Mouse (Mus musculus) hindbrain, embryonic 14.5 days (tissue): ENCODE measurements around the gene Fyb2. TPM values are rescaled to one million over a fixed set of nuclear protein-coding genes. Genes with fewer than 3 reads are reported as not detected.

Source experiments
- ATAC-seq: fragments of 200-750 bp; cut with Nextera tagmentation; 2 replicates; pipeline ENCODE4 v1.8.0; 2017; ENCODE audit warnings: moderate number of reproducible peaks, mild to moderate bottlenecking, moderate TSS enrichment, moderate library complexity; ENCODE audit not compliant: low FRiP score
- DNase-seq: peaks from one replicate; pipeline ENCODE4 v3.0.0-alpha.2; 2015; ENCODE audit warnings: low spot score
- H3K27ac ChIP-seq: fragments of 300-500 bp; sonication (generic); 2 replicates; pipeline ENCODE4 v1.5.1; 2014; ENCODE audit warnings: mild to moderate bottlenecking, moderate library complexity
- H3K27me3 ChIP-seq: fragments of 300-500 bp; sonication (generic); 2 replicates; pipeline ENCODE4 v1.6.1; 2014; ENCODE audit warnings: mild to moderate bottlenecking, low read length, mixed read lengths; ENCODE audit not compliant: control insufficient read depth, insufficient read depth
- H3K36me3 ChIP-seq: fragments of 300-500 bp; sonication (generic); replicated peaks from 2 replicates; pipeline ENCODE4 v1.6.1; 2014; ENCODE audit not compliant: control insufficient read depth, insufficient read depth
- H3K4me1 ChIP-seq: fragments of 300-500 bp; sonication (generic); replicated peaks from 2 replicates; pipeline ENCODE4 v1.6.1; 2014; ENCODE audit warnings: antibody characterized with exemption, low read length, mixed read lengths; ENCODE audit not compliant: control insufficient read depth, insufficient read depth
- H3K4me2 ChIP-seq: fragments of 300-500 bp; sonication (generic); replicated peaks from 2 replicates; pipeline ENCODE4 v1.6.1; 2014; ENCODE audit warnings: mild to moderate bottlenecking, moderate library complexity
- H3K4me3 ChIP-seq: fragments of 300-500 bp; sonication (generic); replicated peaks from 2 replicates; pipeline ENCODE4 v1.5.1; 2014; ENCODE audit warnings: mild to moderate bottlenecking, low read length
- H3K9ac ChIP-seq: fragments of 300-500 bp; sonication (generic); 2 replicates; pipeline ENCODE4 v1.6.1; 2014
- H3K9me3 ChIP-seq: fragments of 300-500 bp; sonication (generic); 2 replicates; pipeline ENCODE4 v1.6.1; 2016; ENCODE audit warnings: low read length; ENCODE audit not compliant: control insufficient read depth
- WGBS: fragments of 180-500 bp; shearing (Covaris S2); extraction: QIAGEN DNeasy Blood & Tissue Kit; methylation state at CpG from one replicate; pipeline ENCODE4 v1.1.7; 2014; 5-methylcytosine and 5-hydroxymethylcytosine counted together
- polyA plus RNA-seq: library from polyadenylated mRNA; unstranded; fragments of >200 nt; fragmentation: Nextera tagmentation; extraction: Ambion mirVana; gene quantifications from 2 replicates; pipeline ENCODE4 v1.2.1, GENCODE M21; 2014

The Fyb2 gene
- polyA plus RNA-seq, result 0.13 and 0.29 TPM in 2 replicates

- Histone ChIP-seq H3K4me3 (no peak within 1 kb of the TSS), H3K27ac (no peak within 1 kb of the TSS), H3K36me3 (no peaks in the 10 kb centered on the region), H3K4me2 (peak within 1 kb of the TSS; percentile 38; the same call in 1 of the 2 replicates), H3K9ac (no peak within 1 kb of the TSS), H3K4me1 (no peaks in the 10 kb centered on the region), H3K27me3 (peaks cover 7% of the 10 kb centered on the region; the same call in 1 of the 2 replicates), H3K9me3 (no peaks in the 10 kb centered on the region)
- WGBS, result 26% methylated on average over 23 of the region's 23 CpGs
- DNase-seq (no peak), ATAC-seq (no peak)
These were observed at the start of gene Fyb2 for GRCm38 (mm10) chr4:104913291-104914129. Gene Fyb2, plus strand, starts transcription at chr4:104913456.

GRCm38 (mm10) chr4:104864397-104864796 is 48.9 kb upstream of the Fyb2 start:
- WGBS, result 84% methylated on average over 1 of the region's 1 CpGs
- Histone ChIP-seq H3K4me3 (no peak overlapping the region), H3K4me1 (no peaks in the 10 kb centered on the region), H3K36me3 (no peaks in the 10 kb centered on the region), H3K9ac (no peak overlapping the region), H3K27ac (no peak overlapping the region), H3K9me3 (no peaks in the 10 kb centered on the region), H3K4me2 (no peak overlapping the region), H3K27me3 (no peaks in the 10 kb centered on the region)
- no peak for DNase-seq
- ATAC-seq, result no peak

- H3K9ac ChIP-seq, result no peak overlapping the region
- no peak overlapping the region for H3K4me2 ChIP-seq
- no peak overlapping the region for H3K27ac ChIP-seq
- H3K4me1 ChIP-seq, result no peaks in the 10 kb centered on the region
- ATAC-seq (no peak), DNase-seq (no peak)
- H3K9me3 ChIP-seq, result no peaks in the 10 kb centered on the region
- H3K36me3 ChIP-seq, result no peaks in the 10 kb centered on the region
- no peak overlapping the region for H3K4me3 ChIP-seq
- H3K27me3 ChIP-seq, result no peaks in the 10 kb centered on the region
These were observed 43.7 kb upstream of the Fyb2 start for GRCm38 (mm10) chr4:104869581-104869980.

- no peak overlapping the region for H3K4me3 ChIP-seq
- no peak overlapping the region for H3K9ac ChIP-seq
- no peaks in the 10 kb centered on the region for H3K36me3 ChIP-seq
- H3K9me3 ChIP-seq, result no peaks in the 10 kb centered on the region
- WGBS, result 90% methylated on average over 5 of the region's 5 CpGs
- no peaks in the 10 kb centered on the region for H3K27me3 ChIP-seq
- ATAC-seq (no peak), DNase-seq (no peak)
- no peaks in the 10 kb centered on the region for H3K4me1 ChIP-seq
- H3K4me2 ChIP-seq, result no peak overlapping the region
- no peak overlapping the region for H3K27ac ChIP-seq
These were observed 43.1 kb upstream of the Fyb2 start for GRCm38 (mm10) chr4:104870196-104870595.

GRCm38 (mm10) chr4:104875832-104876231 is 37.4 kb upstream of the Fyb2 start:
- H3K4me3 ChIP-seq, result no peak overlapping the region
- H3K27me3 ChIP-seq, result no peaks in the 10 kb centered on the region
- no peaks in the 10 kb centered on the region for H3K4me1 ChIP-seq
- H3K9me3 ChIP-seq, result no peaks in the 10 kb centered on the region
- ATAC-seq (no peak), DNase-seq (no peak)
- no peaks in the 10 kb centered on the region for H3K36me3 ChIP-seq
- H3K27ac ChIP-seq, result no peak overlapping the region
- H3K9ac ChIP-seq, result no peak overlapping the region
- WGBS, result 71% methylated on average over 4 of the region's 4 CpGs
- H3K4me2 ChIP-seq, result no peak overlapping the region

GRCm38 (mm10) chr4:104876323-104876722 is 36.9 kb upstream of the Fyb2 start, which contains the start of gene C8a:
Gene C8a, minus strand, starts transcription at chr4:104876398.
- H3K4me2 ChIP-seq, result no peak within 1 kb of the TSS
- ATAC-seq, result no peak
- 79% methylated on average over 3 of the region's 3 CpGs for WGBS
- H3K9me3 ChIP-seq, result no peaks in the 10 kb centered on the region
- H3K27me3 ChIP-seq, result no peaks in the 10 kb centered on the region
- no peak within 1 kb of the TSS for H3K9ac ChIP-seq
- H3K4me3 ChIP-seq, result no peak within 1 kb of the TSS
- no peaks in the 10 kb centered on the region for H3K4me1 ChIP-seq
- DNase-seq, result no peak
- H3K27ac ChIP-seq, result no peak within 1 kb of the TSS
- H3K36me3 ChIP-seq, result no peaks in the 10 kb centered on the region

GRCm38 (mm10) chr4:104887486-104887885 is 25.8 kb upstream of the Fyb2 start:
- WGBS, result 26% methylated on average over 9 of the region's 9 CpGs
- DNase-seq, result no peak
- Histone ChIP-seq H3K4me3 (no peak overlapping the region), H3K27me3 (no peaks in the 10 kb centered on the region), H3K9me3 (no peaks in the 10 kb centered on the region), H3K4me1 (peaks cover 18% of the 10 kb centered on the region), H3K36me3 (no peaks in the 10 kb centered on the region), H3K9ac (no peak overlapping the region), H3K4me2 (no peak overlapping the region), H3K27ac (no peak overlapping the region)
- ATAC-seq, result no peak

GRCm38 (mm10) chr4:104888499-104889262 is 24.6 kb upstream of the Fyb2 start:
- Histone ChIP-seq H3K4me2 (no peak overlapping the region), H3K9me3 (no peaks in the 10 kb centered on the region), H3K27ac (no peak overlapping the region), H3K4me1 (peaks cover 18% of the 10 kb centered on the region), H3K36me3 (no peaks in the 10 kb centered on the region), H3K27me3 (no peaks in the 10 kb centered on the region), H3K9ac (no peak overlapping the region), H3K4me3 (no peak overlapping the region)
- no peak for ATAC-seq
- WGBS, result 78% methylated on average over 9 of the region's 9 CpGs
- no peak for DNase-seq

GRCm38 (mm10) chr4:104891708-104892107 is 21.5 kb upstream of the Fyb2 start:
- Histone ChIP-seq H3K4me2 (no peak overlapping the region), H3K4me3 (no peak overlapping the region), H3K9ac (no peak overlapping the region), H3K36me3 (no peaks in the 10 kb centered on the region), H3K27me3 (no peaks in the 10 kb centered on the region), H3K4me1 (peaks cover 18% of the 10 kb centered on the region), H3K27ac (no peak overlapping the region), H3K9me3 (no peaks in the 10 kb centered on the region)
- ATAC-seq, result no peak
- WGBS, result 92% methylated on average over 7 of the region's 7 CpGs
- DNase-seq, result no peak
